16 mouse cellular contexts compared by ENCODE assay signal in the genomic region with DNA sequence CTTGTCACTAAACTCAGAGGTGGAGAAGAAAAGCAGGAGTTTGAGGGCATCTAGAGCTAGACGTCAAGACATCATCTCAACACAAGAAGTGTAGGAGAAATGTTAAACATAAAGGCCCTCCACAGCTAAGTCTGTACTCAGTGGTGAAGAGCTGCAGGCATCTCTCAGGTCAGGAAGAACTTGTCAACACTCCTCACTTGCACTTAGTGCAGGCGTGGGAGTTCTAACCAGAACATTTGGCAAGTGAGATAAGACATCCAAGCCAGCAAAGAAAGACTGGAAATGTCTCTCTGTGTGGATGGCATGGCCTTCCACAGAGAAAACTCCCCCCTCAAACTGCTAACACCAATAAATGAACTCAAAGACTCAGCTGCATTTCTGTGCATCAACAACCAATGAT. TPM values are rescaled to one million over a fixed set of nuclear protein-coding genes. Genes with fewer than 3 reads are reported as not detected.
"Had no signal": no experiment of that assay in that cellular context is flagged by ENCODE, and none has a peak within 500 bp of the region (broad histone marks: within the 10 kb centered on the region; RNA-seq: fewer than 3 reads in every experiment).

No protein-coding gene starts in this region.

- H3K27me3 ChIP-seq: limb, embryonic 13.5 days had no signal

- H3K9ac ChIP-seq: limb, embryonic 13.5 days; liver, embryonic 14.5 days; midbrain, embryonic 15.5 days; neural tube, embryonic 13.5 days had no signal

- H3K27ac ChIP-seq: layer of hippocampus, adult 2 months; limb, embryonic 13.5 days; liver, embryonic 14.5 days; midbrain, embryonic 10.5 days; midbrain, embryonic 15.5 days; neural tube, embryonic 13.5 days had no signal

- ATAC-seq: midbrain, embryonic 15.5 days had no signal

- H3K36me3 ChIP-seq: limb, embryonic 13.5 days; midbrain, embryonic 10.5 days; midbrain, embryonic 15.5 days; neural tube, embryonic 13.5 days had no signal

- DNase-seq: kidney, adult 9 months; kidney, postnatal 10 days; kidney, postnatal 4 days; left cerebral cortex, postnatal 4 days; lung, adult 18-20 months; lung, postnatal 4 days; retina, postnatal 1 day; right cerebral cortex, postnatal 14 days had no signal

- H3K4me3 ChIP-seq: layer of hippocampus, adult 2 months; limb, embryonic 13.5 days; midbrain, embryonic 10.5 days; midbrain, embryonic 15.5 days; neural tube, embryonic 13.5 days had no signal

- H3K9me3 ChIP-seq: limb, embryonic 13.5 days; midbrain, embryonic 10.5 days; midbrain, embryonic 15.5 days; neural tube, embryonic 13.5 days had no signal

- H3K4me2 ChIP-seq: limb, embryonic 13.5 days; midbrain, embryonic 15.5 days; neural tube, embryonic 13.5 days had no signal

RNA-seq across cellular contexts. Expression of a gene that starts 17.9 kb away (rescaled TPM):
- total RNA-seq: liver, adult 2 months had no signal
- polyA plus RNA-seq: liver, adult 2 months had no signal

RNA-seq across cellular contexts. Expression of a gene that starts 48.3 kb away (rescaled TPM):
- total RNA-seq: left cerebral cortex, postnatal 4 days; megakaryocyte, adult 5-6 weeks had no signal
- polyA plus RNA-seq: liver, adult 2 months; liver, embryonic 14.5 days; midbrain, embryonic 10.5 days; midbrain, embryonic 15.5 days had no signal
